Mouse (Mus musculus): ENCODE results near the gene Ptprn. TPM values are rescaled to one million over a fixed set of nuclear protein-coding genes. Genes with fewer than 3 reads are reported as not detected.
A peak's percentile ranks its signal among the peaks of the same experiment; 100 is the strongest.

The Ptprn gene
- total and polyA plus RNA-seq, 3 experiments = not detected

- Histone ChIP-seq H3K4me1 (ENCODE audit: control insufficient read depth in 1 of 2, insufficient read depth in 2 of 2) (peaks cover 26 to 65% of the 10 kb centered on the region in 2 experiments), H3K27me3 (replicated peaks) (no peaks in the 10 kb centered on the region), H3K36me3 (replicated peaks in 1 of 2; ENCODE audit: control insufficient read depth in 1 of 2, insufficient read depth in 1 of 2, low read length in 1 of 2) (peaks cover 31 to 42% of the 10 kb centered on the region in 2 experiments), H3K4me2 (ENCODE audit: insufficient read depth, low read depth, poor library complexity, severe bottlenecking) (peak overlapping the region; percentile 86), H3K79me2 (replicated peaks; ENCODE audit: control insufficient read depth, extremely low read depth, insufficient read depth, poor library complexity, severe bottlenecking) (peaks cover 35% of the 10 kb centered on the region), H3K27ac (ENCODE audit: insufficient read depth, low read depth) (peak overlapping the region; percentile 81), H3K9me3 (replicated peaks; ENCODE audit: low read length) (peaks cover 2% of the 10 kb centered on the region), H3K4me3 (replicated peaks in 1 of 3; ENCODE audit: low read depth in 2 of 3, low read length in 2 of 3, poor library complexity in 1 of 3) (peak overlapping the region; percentile 74 to 94 (median 88)), H3K9ac (ENCODE audit: insufficient read depth, low read depth) (peak overlapping the region; percentile 88)
- peak; percentile 67 for DNase-seq (ENCODE audit: extremely low read depth)
- dilution Hi-C loops (cut with MboI; ENCODE audit: extremely low pct_ligation_motif_present, extremely low pct_unique_long_range_greater_than_20kb, low sequenced_read_pairs) = no loop called here
- TF ChIP-seq USF1 (IDR thresholded peaks at IDR 0.05; ENCODE audit: low read depth, low read length) (no peak), MAX (IDR thresholded peaks at IDR 0.05; ENCODE audit: low read length) (peak; percentile 6; the same call in 1 of the 2 replicates), RCOR1 (conservative IDR thresholded peaks at IDR 0.05; ENCODE audit: low read depth, low read length) (peak; percentile 23; the same call in 1 of the 2 replicates), TCF12 (IDR thresholded peaks at IDR 0.05; ENCODE audit: low read depth, low read length) (peak; percentile 17; the same call in 1 of the 2 replicates), MYC (IDR thresholded peaks at IDR 0.05; ENCODE audit: low read depth, low read length) (0 out of 2 replicates have a peak, but pooled peaks have one; percentile 50), ZKSCAN1 (IDR thresholded peaks at IDR 0.05; ENCODE audit: borderline replicate concordance, low read depth, low read length) (no peak), HCFC1 (IDR thresholded peaks at IDR 0.05; ENCODE audit: low read depth, low read length) (no peak), ETS1 (conservative IDR thresholded peaks at IDR 0.05; ENCODE audit: low read depth, low read length) (peak; percentile 43; the same call in 1 of the 2 replicates), MXI1 (IDR thresholded peaks at IDR 0.05; ENCODE audit: low read depth, low read length) (peak; percentile 61; the same call in 1 of the 2 replicates), ZNF384 (IDR thresholded peaks at IDR 0.05; ENCODE audit: low read depth, low read length) (no peak), POLR2AphosphoS2 (IDR thresholded peaks at IDR 0.05; ENCODE audit: low read depth, low read length) (no peak), ZC3H11A (IDR thresholded peaks at IDR 0.05; ENCODE audit: low read depth, low read length) (no peak), NRF1 (IDR thresholded peaks at IDR 0.05; ENCODE audit: low read depth, low read length) (no peak), POLR2A (IDR thresholded peaks at IDR 0.05; ENCODE audit: low read depth, low read length) (peak; percentile 68), JUND (conservative IDR thresholded peaks at IDR 0.05; ENCODE audit: low read depth, low read length) (no peak), MAZ (IDR thresholded peaks at IDR 0.05; ENCODE audit: low read depth, low read length) (peak; percentile 51; the same call in 1 of the 2 replicates), GABPA (IDR thresholded peaks at IDR 0.05; ENCODE audit: insufficient replicate concordance, low read depth, low read length) (no peak), CTCF (conservative IDR thresholded peaks at IDR 0.05 in 1 of 2, IDR thresholded peaks at IDR 0.05 in 1 of 2; ENCODE audit: low read depth in 2 of 2, low read length in 2 of 2) (no peak), MEF2A (IDR thresholded peaks at IDR 0.05; ENCODE audit: borderline replicate concordance, low read depth, low read length) (peak; percentile 42; the same call in 1 of the 2 replicates), ZMIZ1 (IDR thresholded peaks at IDR 0.05; ENCODE audit: low read depth, low read length) (no peak), E2F4 (IDR thresholded peaks at IDR 0.05; ENCODE audit: insufficient replicate concordance, low read depth, low read length) (no peak), CHD1 (IDR thresholded peaks at IDR 0.05; ENCODE audit: low read depth, low read length) (no peak), USF2 (conservative IDR thresholded peaks at IDR 0.05; ENCODE audit: low read depth, low read length) (no peak), MAFK (IDR thresholded peaks at IDR 0.05; ENCODE audit: insufficient replicate concordance, low read length) (no peak), KAT2A (IDR thresholded peaks at IDR 0.05; ENCODE audit: insufficient replicate concordance, low read length) (no peak), ELF1 (IDR thresholded peaks at IDR 0.05; ENCODE audit: low read depth, low read length) (peak; percentile 72), TBP (conservative IDR thresholded peaks at IDR 0.05; ENCODE audit: low read depth, low read length) (0 out of 2 replicates have a peak, but pooled peaks have one; percentile 32), RAD21 (IDR thresholded peaks at IDR 0.05; ENCODE audit: low read depth, low read length) (no peak), NELFE (IDR thresholded peaks at IDR 0.05; ENCODE audit: low read depth, low read length) (no peak), JUN (IDR thresholded peaks at IDR 0.05; ENCODE audit: insufficient read depth, low read depth, low read length) (no peak), IRF4 (IDR thresholded peaks at IDR 0.05; ENCODE audit: low read depth, low read length) (peak; percentile 79), EP300 (IDR thresholded peaks at IDR 0.05; ENCODE audit: low read length) (peak; percentile 54), SMC3 (IDR thresholded peaks at IDR 0.05; ENCODE audit: low read depth, low read length) (no peak), CHD2 (IDR thresholded peaks at IDR 0.05; ENCODE audit: low read length) (peak; percentile 79), UBTF (IDR thresholded peaks at IDR 0.05; ENCODE audit: low read depth, low read length) (peak; percentile 40; the same call in 1 of the 2 replicates), SIN3A (IDR thresholded peaks at IDR 0.05; ENCODE audit: low read length) (peak; percentile 88), PAX5 (IDR thresholded peaks at IDR 0.05; ENCODE audit: low read length) (no peak), BHLHE40 (IDR thresholded peaks at IDR 0.05; ENCODE audit: low read depth, low read length) (peak; percentile 49; the same call in 1 of the 2 replicates)
- in situ Hi-C loops (cut with MboI; ENCODE audit: low pct_ligation_motif_present, low pct_unique_long_range_greater_than_20kb, low sequenced_read_pairs) = no loop called here
Measured at GRCm38 (mm10) chr1:75218227-75219001, 45.9 kb downstream of the Ptprn start.
